Mouse (Mus musculus): ENCODE measurements around the gene Gm49383.

Gm49383 gene

DNA sequence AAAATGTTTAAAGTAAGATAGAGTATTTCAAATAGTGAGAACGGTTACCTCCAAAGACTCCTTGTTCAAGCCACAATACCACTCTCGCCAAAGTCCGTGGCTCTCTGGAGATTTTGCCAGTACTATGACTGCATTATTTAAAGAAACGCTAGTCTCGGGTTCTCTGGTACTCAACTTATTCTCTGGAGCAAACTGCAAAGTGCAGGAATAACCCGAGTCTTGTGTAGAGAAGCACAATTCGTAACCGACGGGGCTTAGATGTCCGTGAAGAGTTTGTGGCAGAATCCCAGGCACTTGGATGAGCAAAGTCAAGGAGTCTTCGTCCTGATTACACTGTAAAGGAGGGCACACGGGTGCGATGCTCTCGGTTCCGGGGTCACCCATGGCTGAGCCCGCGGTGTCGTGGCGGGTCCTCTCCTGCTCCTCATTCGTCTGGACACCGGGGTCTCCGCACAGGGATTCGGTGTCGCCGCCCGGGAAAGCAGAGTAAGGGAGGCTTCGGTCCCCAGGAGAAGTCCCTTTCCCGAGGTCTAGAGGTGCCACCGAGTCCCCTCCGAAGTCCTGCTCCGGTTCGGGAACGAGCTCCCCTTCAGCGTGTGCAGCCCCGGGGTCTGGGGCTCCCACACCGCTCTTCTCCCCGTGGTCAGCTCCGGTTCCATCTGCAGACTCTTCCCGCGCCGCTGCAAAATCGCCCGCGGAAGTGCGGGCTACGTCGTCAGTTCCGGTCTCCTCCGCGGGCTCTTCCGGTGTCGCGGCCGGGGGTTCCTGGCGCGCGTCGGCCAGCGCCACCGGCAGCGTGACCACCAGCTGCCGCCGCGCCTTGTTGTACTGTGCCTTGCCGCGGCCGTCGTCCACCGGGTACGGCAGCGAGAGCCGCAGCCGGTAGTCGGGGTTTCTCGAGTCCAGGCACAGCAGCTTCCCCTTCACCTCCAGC, at the start of gene Gm49383:
TSS of gene Gm49383 (minus strand) at position 661 of the 934 bp plus-strand sequence.
- in situ Hi-C loops (cut with MboI, MseI), result loop anchor here (25.0 kb wide), 2 partner anchors 1841 to 1941 kb away; partner anchors contain the start of genes 2700049A03Rik and Timm9

- in situ Hi-C loops (cut with MboI, MseI), result no loop called here
Measured at GRCm38 (mm10) chr12:69241771-69242431, 45.0 kb upstream of the Gm49383 start.

DNA sequence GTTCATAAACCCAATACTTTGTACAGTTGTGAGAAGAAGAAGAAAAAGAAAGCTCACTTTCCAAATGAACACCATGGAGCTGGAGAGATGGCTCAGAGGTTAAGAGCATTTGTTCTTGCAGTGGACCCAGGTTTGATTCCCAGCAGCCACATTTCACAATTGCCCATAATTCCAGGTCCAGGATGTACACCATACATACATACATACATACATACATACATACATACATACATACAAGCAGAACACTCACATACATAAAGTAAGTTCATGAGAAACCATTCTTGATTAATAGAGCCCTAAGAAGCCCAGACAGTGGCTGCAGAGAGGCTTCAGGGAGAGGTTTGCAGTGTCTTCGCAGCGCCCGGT, 44.5 kb upstream of the Gm49383 start:
- in situ Hi-C loops (cut with MboI, MseI), result no loop called here

DNA sequence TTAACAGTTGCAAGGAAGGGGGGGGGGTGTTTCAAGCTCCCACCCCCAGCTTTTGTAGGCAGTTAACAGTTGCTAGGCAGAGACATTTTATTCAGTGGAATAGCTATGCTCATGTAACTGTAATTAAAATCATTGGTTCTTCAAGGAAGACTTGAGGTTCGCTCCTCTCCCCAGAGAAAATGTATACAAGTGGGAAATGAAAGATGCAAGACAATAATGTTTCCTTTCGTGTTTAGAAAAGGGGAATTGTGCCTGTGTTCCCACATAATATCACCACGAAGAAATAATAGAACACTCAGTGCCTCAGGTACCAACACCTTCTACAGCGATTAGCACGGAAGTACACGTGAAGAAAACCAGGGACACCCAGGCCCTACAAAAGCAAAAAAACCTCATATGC, 44.0 kb upstream of the Gm49383 start, which contains the start of gene Klhdc1:
TSS of gene Klhdc1 (plus strand) at position 301 of the 400 bp plus-strand sequence.
- in situ Hi-C loops (cut with MboI, MseI), result no loop called here

DNA sequence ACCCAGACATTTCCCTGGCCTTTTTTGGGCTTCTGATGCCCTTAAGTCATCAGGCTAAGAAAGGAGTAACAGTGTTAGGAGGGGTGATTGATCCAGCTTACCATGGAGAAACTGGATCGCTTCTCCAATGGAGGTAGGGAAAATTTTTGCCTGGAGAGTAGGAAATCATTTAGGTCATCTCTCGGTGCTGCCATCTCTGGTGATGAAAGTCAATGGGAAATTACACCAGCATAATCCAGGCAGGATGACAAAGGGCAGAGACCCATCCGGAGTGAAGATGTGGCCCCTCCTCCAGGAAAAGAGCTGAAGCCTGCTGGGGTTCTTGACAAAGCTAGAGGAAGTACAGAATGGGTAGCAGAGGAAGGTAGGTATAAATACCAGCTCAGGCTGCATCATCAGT, 41.4 kb upstream of the Gm49383 start:
- in situ Hi-C loops (cut with MboI, MseI), result loop anchor here (10.0 kb wide), 1 partner anchor 47 kb away; no protein-coding TSS in a partner anchor

DNA sequence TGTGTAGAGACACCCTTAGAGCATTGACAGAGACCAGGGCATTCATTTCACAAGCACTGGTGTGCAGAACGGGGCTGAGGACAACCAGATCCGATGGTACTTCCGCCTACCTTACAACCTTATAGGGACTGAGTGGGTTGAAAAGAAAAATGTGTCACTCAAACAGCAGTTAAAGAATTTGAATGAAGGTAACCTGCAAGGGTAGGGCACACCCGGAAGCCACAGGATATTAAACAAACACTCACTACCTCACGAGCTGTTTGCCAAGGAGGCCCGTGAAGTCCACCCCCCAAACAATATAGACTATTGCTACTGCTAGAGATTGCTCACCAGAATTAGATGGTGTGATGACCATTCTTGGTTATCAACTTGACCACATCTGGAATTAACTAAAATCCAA, 38.9 kb upstream of the Gm49383 start:
- in situ Hi-C loops (cut with MboI, MseI), result loop anchor here (10.0 kb wide), 1 partner anchor 49 kb away; no protein-coding TSS in a partner anchor

DNA sequence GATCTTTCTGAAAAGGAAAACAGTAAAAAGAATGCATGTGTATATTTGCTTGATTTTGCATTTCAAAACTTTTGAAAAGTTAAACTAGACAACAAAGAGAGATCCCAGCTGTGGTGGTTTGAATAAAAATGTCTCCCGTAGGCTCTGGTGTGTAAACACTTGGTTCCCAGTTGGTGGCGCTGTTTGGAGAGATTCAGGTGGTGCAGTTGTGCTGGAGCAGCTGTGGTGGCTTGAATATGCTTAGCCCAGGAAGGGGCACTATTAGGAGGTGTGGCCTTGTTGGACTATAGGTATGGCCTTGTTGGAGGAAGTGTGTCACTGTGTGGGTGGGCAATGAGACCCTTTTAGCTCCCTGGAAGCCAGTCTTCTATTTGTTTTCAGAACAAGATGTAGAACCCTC, 32.3 kb upstream of the Gm49383 start:
- in situ Hi-C loops (cut with MboI, MseI), result no loop called here

DNA sequence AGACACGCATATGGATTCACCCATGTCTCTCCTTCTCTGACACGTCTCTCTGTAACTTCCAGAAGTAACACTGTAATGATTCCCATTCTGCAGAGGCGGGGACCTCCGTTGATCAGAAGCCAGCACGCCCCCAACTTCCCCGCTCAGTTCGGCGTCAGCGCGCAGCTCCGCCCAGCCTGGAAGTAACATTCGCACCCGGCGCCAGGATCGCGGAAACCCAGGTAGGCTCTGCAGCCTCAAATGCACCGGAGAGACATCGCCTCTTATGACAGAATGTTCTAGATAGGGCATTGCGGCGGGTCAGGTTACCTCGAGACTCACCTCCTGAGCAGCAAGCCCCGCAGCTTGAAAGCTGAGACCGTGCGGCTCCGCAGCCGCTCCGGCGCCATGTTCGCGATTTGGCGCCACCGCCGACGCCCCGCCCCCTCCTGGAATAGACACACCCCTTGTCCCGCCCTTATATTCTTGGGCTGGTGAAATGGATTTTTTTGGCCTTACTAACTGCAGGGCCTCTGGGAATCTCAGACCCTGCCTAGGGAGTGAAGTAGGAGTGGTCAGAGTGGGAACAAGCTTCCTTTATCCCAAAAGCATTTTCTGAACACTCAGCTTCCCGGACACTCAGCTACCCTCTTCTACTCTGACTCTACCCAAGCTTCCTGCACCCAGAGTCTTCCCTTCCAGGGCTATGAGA, 31.0 kb upstream of the Gm49383 start, which contains the start of gene Pole2:
TSS of gene Pole2 (minus strand) at position 420 of the 691 bp plus-strand sequence.
- in situ Hi-C loops (cut with MboI, MseI), result no loop called here

DNA sequence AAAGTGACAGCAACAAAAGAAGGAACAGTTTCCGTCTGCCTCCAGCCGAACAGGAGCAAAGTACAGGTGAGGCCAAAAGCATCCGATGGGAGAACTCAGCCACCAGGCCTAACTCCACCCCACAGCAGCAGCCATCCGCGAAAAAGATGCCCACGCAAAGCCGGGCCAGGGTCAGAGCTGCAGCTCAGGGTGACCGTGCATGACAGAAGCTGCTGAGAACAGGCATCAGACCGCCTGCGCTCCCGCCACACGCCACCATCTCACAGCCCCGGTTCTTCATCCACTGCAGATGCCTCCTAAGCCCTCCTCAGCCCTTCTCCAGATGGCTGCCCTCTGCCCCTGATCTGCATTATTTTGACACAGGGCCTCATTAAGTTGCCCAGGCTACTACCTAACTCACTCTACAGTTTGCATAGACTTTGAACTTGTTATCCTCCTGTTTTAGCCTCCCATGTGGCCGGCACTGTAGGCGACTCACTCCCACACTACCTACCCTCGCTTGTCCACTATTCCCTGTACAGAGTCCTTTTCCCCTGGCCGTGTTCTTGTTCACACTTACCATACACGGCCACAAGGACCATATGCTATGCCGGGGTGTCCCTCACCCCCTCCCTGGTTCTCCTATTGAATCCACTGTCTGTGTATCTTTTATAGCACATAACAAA, 23.8 kb upstream of the Gm49383 start:
- in situ Hi-C loops (cut with MboI, MseI), result no loop called here

- in situ Hi-C loops (cut with MboI, MseI), result loop anchor here (10.0 kb wide), 1 partner anchor 88 kb away; no protein-coding TSS in a partner anchor
Measured at GRCm38 (mm10) chr12:69216587-69216986, 19.7 kb upstream of the Gm49383 start.

DNA sequence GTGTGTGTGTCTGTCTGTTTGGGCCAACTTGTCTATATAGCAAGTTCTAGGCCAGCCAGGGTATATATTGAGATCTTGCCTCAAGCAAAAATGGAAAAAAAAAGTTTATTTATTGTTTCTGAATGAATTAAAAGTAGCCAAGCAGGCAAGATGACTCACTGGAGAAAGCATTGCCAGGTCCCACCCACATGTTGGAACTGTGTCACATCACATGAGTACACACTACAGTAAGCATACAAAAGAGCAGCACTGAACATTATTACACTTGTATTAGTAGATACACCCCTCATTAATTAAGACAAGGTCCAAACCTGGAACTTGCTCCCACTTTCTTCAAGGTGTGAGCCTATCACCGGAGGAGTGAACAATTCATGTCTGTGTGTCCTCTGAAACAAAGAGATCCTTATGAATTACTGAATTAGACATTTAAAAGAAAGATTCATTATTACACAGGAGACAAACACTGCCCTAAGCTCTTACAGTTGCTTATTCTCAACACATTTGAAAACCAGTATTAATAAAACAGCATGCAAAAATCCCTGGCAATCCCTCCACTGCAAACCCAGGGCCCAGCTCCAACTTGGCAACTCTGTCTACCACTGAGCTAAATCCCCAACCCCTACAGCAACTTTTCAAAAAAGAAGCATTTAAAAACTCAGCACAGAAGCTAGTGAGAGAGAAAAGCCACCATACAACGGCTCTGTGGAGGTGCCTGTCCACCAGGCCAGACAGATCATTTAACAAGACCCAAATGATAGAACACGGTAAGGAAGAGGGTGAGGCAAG, 18.3 kb upstream of the Gm49383 start:
- in situ Hi-C loops (cut with MboI, MseI), result loop anchor here (10.0 kb wide), 1 partner anchor 90 kb away; no protein-coding TSS in a partner anchor

- in situ Hi-C loops (cut with MboI, MseI), result loop anchor here (10.0 kb wide), 1 partner anchor 90 kb away; no protein-coding TSS in a partner anchor
Measured at GRCm38 (mm10) chr12:69214393-69214792, 17.5 kb upstream of the Gm49383 start.

DNA sequence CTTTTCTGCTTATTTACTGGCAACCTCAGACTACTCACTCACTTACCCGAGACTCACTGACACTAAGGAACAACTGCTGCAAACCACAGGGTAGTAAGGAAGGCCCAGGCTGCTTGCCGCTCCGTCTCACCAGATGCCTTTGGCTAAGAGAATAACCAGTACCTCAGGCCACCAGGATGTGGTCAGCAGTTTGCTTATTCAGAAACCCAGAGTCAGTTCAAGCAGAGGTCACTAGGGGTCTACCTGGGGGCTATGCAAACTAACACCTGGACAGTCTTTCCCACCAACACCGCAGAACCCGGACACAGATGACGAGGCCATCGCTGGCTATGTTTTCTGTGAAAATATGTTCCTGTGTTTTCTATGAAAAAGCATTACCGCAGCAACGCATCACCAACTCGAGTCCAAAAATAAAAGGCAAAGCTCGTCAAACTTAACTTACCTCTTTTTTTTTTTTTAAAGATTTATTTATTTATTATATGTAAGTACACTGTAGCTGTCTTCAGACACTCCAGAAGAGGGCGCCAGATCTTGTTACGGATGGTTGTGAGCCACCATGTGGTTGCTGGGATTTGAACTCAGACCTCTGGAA, 16.4 kb upstream of the Gm49383 start:
- in situ Hi-C loops (cut with MboI, MseI), result loop anchor here (10.0 kb wide), 1 partner anchor 92 kb away; no protein-coding TSS in a partner anchor

- in situ Hi-C loops (cut with MboI, MseI), result loop anchor here (10.0 kb wide), 1 partner anchor 94 kb away; no protein-coding TSS in a partner anchor
Measured at GRCm38 (mm10) chr12:69211057-69211456, 14.2 kb upstream of the Gm49383 start.

GRCm38 (mm10) chr12:69210056-69210979, 13.4 kb upstream of the Gm49383 start:
- in situ Hi-C loops (cut with MboI, MseI), result loop anchor here (10.0 kb wide), 1 partner anchor 94 kb away; no protein-coding TSS in a partner anchor

DNA sequence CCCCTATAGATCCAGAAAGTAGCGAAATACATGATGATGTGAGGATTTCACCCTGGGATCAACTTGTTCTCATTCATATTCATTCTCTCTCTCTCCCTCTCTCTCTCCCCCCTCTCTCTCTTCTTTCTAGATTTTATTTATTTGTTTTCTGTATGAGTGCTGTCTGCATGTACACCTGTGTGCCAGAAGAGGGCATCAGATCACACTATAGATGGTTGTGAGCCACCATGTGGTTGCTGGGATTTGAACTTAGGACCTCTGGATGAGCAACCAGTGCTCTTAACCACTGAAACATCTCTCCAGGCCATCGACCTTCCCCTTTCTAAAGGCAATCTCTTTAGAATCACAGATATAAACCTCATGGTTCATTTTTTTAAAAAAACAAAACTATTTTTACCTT, 11.6 kb upstream of the Gm49383 start:
- in situ Hi-C loops (cut with MboI, MseI), result loop anchor here (5.0 kb wide), 1 partner anchor 384 kb away; no protein-coding TSS in a partner anchor

- in situ Hi-C loops (cut with MboI, MseI), result loop anchor here (5.0 kb wide), 1 partner anchor 384 kb away; no protein-coding TSS in a partner anchor
Measured at GRCm38 (mm10) chr12:69207926-69208325, 11.0 kb upstream of the Gm49383 start.

- in situ Hi-C loops (cut with MboI, MseI), result loop anchor here (5.0 kb wide), 1 partner anchor 385 kb away; no protein-coding TSS in a partner anchor
Measured at GRCm38 (mm10) chr12:69207396-69207795, 10.5 kb upstream of the Gm49383 start.
